Mouse (Mus musculus) heart, embryonic 14.5 days (tissue): ENCODE results near the gene Lhfp. TPM values are rescaled to one million over a fixed set of nuclear protein-coding genes. Genes with fewer than 3 reads are reported as not detected.
"Not testable (repeated sequence)": the region's sequence is repeated elsewhere in the genome, so short reads cannot be mapped to it uniquely, and the experiment has no call there.

ENCODE experiments used
- ATAC-seq: fragments of 200-750 bp; cut with Nextera tagmentation; 2 replicates; pipeline ENCODE4 v1.8.0; 2017; ENCODE audit warnings: low read depth, moderate TSS enrichment; ENCODE audit not compliant: insufficient number of reproducible peaks, insufficient read depth, low FRiP score
- H3K27ac ChIP-seq, 2 experiments: fragments of 200-500 bp in 1 of 2; fragments of 300-500 bp in 1 of 2; sonication (generic) in 1 of 2; replicated peaks in 1 of 2; 2 replicates each; pipeline ENCODE4 v1.5.1; 2012 to 2014; ENCODE audit warnings: low read depth in 2 of 2, low read length in 2 of 2, control low read depth in 1 of 2, mild to moderate bottlenecking in 1 of 2, mixed read lengths in 1 of 2; ENCODE audit not compliant: control insufficient read depth in 1 of 2, insufficient read depth in 1 of 2
- H3K27me3 ChIP-seq: fragments of 300-500 bp; sonication (generic); 2 replicates; pipeline ENCODE4 v1.6.1; 2014; ENCODE audit warnings: mild to moderate bottlenecking, low read length, control low read depth; ENCODE audit not compliant: control insufficient read depth, insufficient read depth
- H3K36me3 ChIP-seq: fragments of 300-500 bp; sonication (generic); 2 replicates; pipeline ENCODE4 v1.6.1; 2014; ENCODE audit warnings: mild to moderate bottlenecking, control low read depth, low read length, mixed read lengths; ENCODE audit not compliant: control insufficient read depth, insufficient read depth
- H3K4me1 ChIP-seq, 2 experiments: fragments of 200-500 bp in 1 of 2; fragments of 300-500 bp in 1 of 2; sonication (generic) in 1 of 2; 2 replicates each; pipeline ENCODE4 v1.6.1; 2012 to 2014; ENCODE audit warnings: low read length in 2 of 2, control low read depth in 1 of 2, mixed read lengths in 1 of 2; ENCODE audit not compliant: control insufficient read depth in 2 of 2, insufficient read depth in 2 of 2
- H3K4me2 ChIP-seq: fragments of 300-500 bp; sonication (generic); 2 replicates; pipeline ENCODE4 v1.6.1; 2014; ENCODE audit warnings: mild to moderate bottlenecking, low read length
- H3K4me3 ChIP-seq, 2 experiments: fragments of 200-500 bp in 1 of 2; fragments of 300-500 bp in 1 of 2; sonication (generic) in 1 of 2; 2 replicates each; pipeline ENCODE4 v1.5.1; 2012 to 2014; ENCODE audit warnings: low read length in 2 of 2, mild to moderate bottlenecking in 2 of 2, control low read depth in 1 of 2, low read depth in 1 of 2, moderate library complexity in 1 of 2; ENCODE audit not compliant: control insufficient read depth in 1 of 2, insufficient read depth in 1 of 2
- H3K9ac ChIP-seq: fragments of 300-500 bp; sonication (generic); 2 replicates; pipeline ENCODE4 v1.6.1; 2014; ENCODE audit warnings: mild to moderate bottlenecking, low read length
- H3K9me3 ChIP-seq: fragments of 300-500 bp; sonication (generic); 2 replicates; pipeline ENCODE4 v1.6.1; 2016; ENCODE audit warnings: low read length, control low read depth; ENCODE audit not compliant: control insufficient read depth
- WGBS: fragments of 180-500 bp; shearing (Covaris S2); extraction: QIAGEN DNeasy Blood & Tissue Kit; methylation state at CpG from one replicate; pipeline ENCODE4 v1.1.7; 2014; 5-methylcytosine and 5-hydroxymethylcytosine counted together
- polyA plus RNA-seq: library from polyadenylated mRNA; unstranded; fragments of >200 nt; fragmentation: Nextera tagmentation; extraction: Ambion mirVana; gene quantifications from 2 replicates; pipeline ENCODE4 v1.2.1, GENCODE M21; 2014

The Lhfp gene
- polyA plus RNA-seq, 1 experiment from 2014 or later = 93.2 TPM

DNA sequence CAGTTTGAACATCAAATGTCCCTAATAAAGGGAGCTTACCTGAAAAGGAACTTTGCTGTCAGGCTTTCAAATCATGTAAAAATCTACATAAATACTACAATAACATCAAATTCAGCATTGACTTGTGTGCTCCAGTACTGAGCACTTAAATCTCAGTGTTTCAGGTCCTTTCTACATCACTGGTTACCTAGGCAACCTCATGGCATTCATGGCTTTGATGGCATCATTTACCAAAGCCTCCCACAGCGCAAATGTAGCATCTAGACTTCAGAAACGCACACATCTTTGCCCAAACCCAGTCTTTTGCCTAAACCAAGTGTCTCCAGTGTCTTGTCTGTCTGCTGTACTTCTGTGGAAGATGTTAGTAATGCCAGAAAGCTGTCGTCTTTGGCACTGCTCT is 225.7 kb downstream of the Lhfp start:
- Histone ChIP-seq H3K27me3 (no peaks in the 10 kb centered on the region), H3K4me3 (no peak overlapping the region), H3K27ac (no peak overlapping the region), H3K4me2 (no peak overlapping the region), H3K9ac (no peak overlapping the region), H3K4me1 (no peaks in the 10 kb centered on the region; a peak in 1 of 4 replicates), H3K36me3 (0 out of 2 replicates have a peak, but pooled peaks cover 3% of the 10 kb centered on the region), H3K9me3 (0 out of 2 replicates have a peak, but pooled peaks cover 6% of the 10 kb centered on the region)
- WGBS = 89% methylated on average over 3 of the region's 3 CpGs
- ATAC-seq = no peak

DNA sequence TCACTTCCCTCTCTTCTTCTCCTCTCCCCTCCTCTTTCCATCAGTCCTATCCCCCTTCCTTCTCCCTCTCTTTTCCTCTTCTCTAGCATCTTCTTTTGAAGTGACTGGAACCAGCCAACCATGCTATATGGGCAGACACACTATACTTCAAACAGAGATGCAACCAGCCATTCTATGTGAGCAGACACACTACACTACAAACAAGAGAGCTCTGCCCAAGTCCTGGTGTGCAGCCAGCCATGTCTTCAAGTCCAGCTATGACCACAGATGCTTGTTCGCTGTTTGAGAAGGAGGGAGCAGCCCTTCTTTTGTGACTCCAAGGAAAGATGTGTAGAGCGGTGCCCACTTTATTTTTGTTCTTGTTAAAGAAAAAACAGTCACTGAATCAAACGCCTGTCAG is 231.9 kb downstream of the Lhfp start:
- H3K27ac ChIP-seq = no peak overlapping the region
- no peaks in the 10 kb centered on the region for H3K36me3 ChIP-seq
- H3K9ac ChIP-seq = no peak overlapping the region
- no peaks in the 10 kb centered on the region for H3K9me3 ChIP-seq
- ATAC-seq = no peak
- no peaks in the 10 kb centered on the region for H3K27me3 ChIP-seq
- WGBS = 94% methylated on average over 3 of the region's 3 CpGs
- H3K4me3 ChIP-seq = no peak overlapping the region
- no peaks in the 10 kb centered on the region; a peak in 1 of 4 replicates for H3K4me1 ChIP-seq
- no peak overlapping the region for H3K4me2 ChIP-seq

DNA sequence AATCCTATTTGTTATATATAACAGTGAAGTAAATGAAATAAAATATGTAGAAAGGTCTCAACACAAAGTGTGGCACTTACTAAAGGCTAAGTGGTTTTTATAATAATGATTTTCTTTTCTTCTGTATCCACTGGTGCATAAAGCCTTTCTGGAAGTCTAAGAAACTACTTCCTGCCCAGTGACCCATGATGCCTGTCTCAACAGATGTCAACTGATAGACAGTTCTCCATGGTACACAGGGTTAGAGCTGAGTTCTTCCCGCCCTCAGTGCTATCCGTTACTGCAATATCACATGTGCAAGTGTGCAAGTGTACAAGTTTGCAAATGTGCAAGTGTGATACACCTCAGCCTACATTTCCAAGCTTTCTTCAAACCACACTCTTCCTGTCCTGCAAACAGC is 236.7 kb downstream of the Lhfp start:
- Histone ChIP-seq H3K4me1 (no peaks in the 10 kb centered on the region), H3K4me2 (no peak overlapping the region), H3K27ac (no peak overlapping the region), H3K27me3 (no peaks in the 10 kb centered on the region), H3K9ac (no peak overlapping the region), H3K4me3 (no peak overlapping the region), H3K36me3 (no peaks in the 10 kb centered on the region), H3K9me3 (no peaks in the 10 kb centered on the region)
- WGBS = 83% methylated on average over 2 of the region's 2 CpGs
- ATAC-seq = no peak

DNA sequence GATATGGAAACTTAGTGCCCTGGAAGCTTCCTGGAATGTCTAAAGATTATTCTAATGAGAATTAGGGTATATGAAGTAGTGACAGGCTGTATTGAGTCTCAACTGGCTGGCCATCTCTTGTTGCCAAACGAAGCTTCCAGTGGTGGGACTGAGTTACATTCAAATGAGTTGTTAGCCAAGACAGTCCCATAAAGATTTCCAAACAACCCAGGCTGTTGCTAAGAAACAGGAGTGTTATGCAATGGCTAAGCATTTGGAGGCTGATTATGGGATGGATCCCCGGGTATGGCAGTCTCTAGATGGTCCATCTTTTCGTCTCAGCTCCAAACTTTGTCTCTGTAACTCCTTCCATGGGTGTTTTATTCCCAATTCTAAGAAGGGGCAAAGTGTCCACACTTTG is 240.7 kb downstream of the Lhfp start:
- H3K36me3 ChIP-seq, H3K4me2 ChIP-seq, ATAC-seq: not testable (repeated sequence)

DNA sequence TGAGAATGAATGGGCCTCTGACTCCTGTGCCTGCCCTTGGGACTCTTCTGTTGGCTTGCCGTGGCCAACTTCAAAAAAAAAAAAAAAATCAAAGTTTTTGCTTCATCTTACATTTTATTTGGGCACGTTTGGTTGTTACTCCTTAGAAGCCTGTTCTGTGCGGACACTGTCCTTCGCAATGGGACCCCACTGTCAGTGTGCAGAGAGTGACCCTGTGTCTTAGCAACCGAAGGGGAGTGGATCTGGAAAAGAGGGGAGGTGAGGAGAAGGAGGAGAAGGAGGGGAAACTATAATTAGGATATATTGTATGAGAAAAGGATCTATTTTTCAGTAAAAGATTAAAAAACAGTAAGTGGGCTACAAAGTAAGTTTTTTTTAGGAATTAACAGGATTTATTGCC is 242.7 kb downstream of the Lhfp start:
- Histone ChIP-seq H3K4me3 (no peak overlapping the region), H3K27me3 (no peaks in the 10 kb centered on the region), H3K4me1 (no peaks in the 10 kb centered on the region), H3K9ac (no peak overlapping the region), H3K36me3 (no peaks in the 10 kb centered on the region), H3K27ac (no peak overlapping the region), H3K9me3 (0 out of 2 replicates have a peak, but pooled peaks cover 4% of the 10 kb centered on the region), H3K4me2 (no peak overlapping the region)
- ATAC-seq = no peak
- 87% methylated on average over 5 of the region's 5 CpGs for WGBS

More for the DNA sequence above, 240.7 kb downstream of the Lhfp start:
- not testable (repeated sequence) for H3K27me3 ChIP-seq, H3K4me1 ChIP-seq, H3K27ac ChIP-seq, H3K9ac ChIP-seq, H3K4me3 ChIP-seq, H3K9me3 ChIP-seq
- WGBS = 85% methylated on average over 3 of the region's 3 CpGs

DNA sequence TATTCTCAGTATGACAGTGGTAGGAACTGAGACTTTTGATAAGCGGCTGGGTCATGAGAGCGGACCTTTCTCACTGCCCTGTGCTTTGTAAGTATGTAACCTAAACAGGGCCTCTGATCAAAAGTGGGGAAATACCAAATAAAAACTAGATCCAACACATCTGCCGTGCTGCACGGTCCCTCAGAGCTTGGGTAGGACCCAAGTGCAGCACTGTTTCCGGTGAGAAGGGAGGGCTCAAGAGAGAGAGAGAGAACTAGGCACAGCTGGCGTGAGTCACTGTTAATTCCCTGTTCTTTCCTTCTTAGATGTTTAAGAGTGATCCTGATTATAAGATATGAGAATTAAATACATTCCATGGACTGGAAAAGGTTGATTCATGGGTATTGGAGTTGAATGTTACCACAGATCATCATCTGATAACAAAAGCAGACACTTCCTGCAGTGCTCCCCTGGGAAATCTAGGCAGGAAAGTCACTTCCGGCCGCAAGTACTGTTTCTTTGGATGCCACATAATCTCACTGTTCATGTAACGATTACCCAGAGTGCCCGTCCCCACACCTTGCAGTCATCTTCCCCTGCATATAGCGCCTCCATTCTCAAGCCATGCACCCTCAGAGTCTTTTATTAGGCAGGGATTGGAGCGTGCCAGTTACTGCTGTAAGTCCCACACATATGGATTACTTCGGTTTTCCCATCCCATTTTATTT is 243.3 kb downstream of the Lhfp start:
- WGBS = 70% methylated on average over 13 of the region's 13 CpGs
- no peak for ATAC-seq
- H3K27ac ChIP-seq = no peak overlapping the region
- no peak overlapping the region for H3K4me3 ChIP-seq
- no peaks in the 10 kb centered on the region for H3K4me1 ChIP-seq
- 0 out of 2 replicates have a peak, but pooled peaks cover 4% of the 10 kb centered on the region for H3K9me3 ChIP-seq
- H3K4me2 ChIP-seq = no peak overlapping the region
- no peaks in the 10 kb centered on the region for H3K36me3 ChIP-seq
- H3K27me3 ChIP-seq = no peaks in the 10 kb centered on the region
- no peak overlapping the region for H3K9ac ChIP-seq

DNA sequence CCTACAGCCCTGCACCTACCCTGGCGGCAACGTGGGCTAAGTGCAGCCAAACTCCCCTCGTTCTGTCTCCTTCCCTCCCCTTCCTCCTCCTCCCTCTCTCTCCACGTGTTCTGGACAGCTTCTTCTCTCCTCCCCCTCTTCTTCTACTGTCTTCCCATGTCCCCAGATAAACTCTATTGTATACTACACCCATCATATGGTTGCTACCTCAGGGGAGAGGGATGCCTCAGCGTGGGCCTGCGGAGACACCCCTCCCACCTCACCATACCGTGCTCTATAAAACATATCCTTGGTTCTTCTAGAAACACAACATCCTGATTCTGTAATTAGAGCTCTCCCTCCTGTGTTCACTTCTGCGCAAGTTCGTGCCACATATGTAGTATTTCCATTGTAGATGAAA is 247.3 kb downstream of the Lhfp start:
- Histone ChIP-seq H3K4me1 (no peaks in the 10 kb centered on the region), H3K9ac (no peak overlapping the region), H3K4me2 (no peak overlapping the region), H3K36me3 (no peaks in the 10 kb centered on the region), H3K4me3 (no peak overlapping the region), H3K27ac (no peak overlapping the region), H3K27me3 (no peaks in the 10 kb centered on the region), H3K9me3 (0 out of 2 replicates have a peak, but pooled peaks cover 6% of the 10 kb centered on the region)
- 56% methylated on average over 9 of the region's 9 CpGs for WGBS
- no peak for ATAC-seq
